Mouse (Mus musculus): Measurements from ENCODE around the gene Tspan3.

Gene Tspan3

GRCm38 (mm10) chr9:56108174-56108573 is 57.1 kb downstream of the Tspan3 start:
- no peak for DNase-seq (ENCODE audit: low spot score)

GRCm38 (mm10) chr9:56107527-56107926 is 57.8 kb downstream of the Tspan3 start:
- DNase-seq (ENCODE audit: low spot score): no peak

GRCm38 (mm10) chr9:56106274-56107072 is 58.8 kb downstream of the Tspan3 start:
- no peak for DNase-seq (ENCODE audit: low spot score)

GRCm38 (mm10) chr9:56104921-56105320 is 60.4 kb downstream of the Tspan3 start:
- no peak for DNase-seq (ENCODE audit: low spot score)

- DNase-seq (ENCODE audit: low spot score): no peak
These were observed 64.3 kb downstream of the Tspan3 start for GRCm38 (mm10) chr9:56101022-56101421.

- no peak for DNase-seq (ENCODE audit: low spot score)
These were observed 65.2 kb downstream of the Tspan3 start for GRCm38 (mm10) chr9:56100041-56100522.

GRCm38 (mm10) chr9:56097584-56098298 is 67.5 kb downstream of the Tspan3 start:
- DNase-seq (ENCODE audit: low spot score): no peak

GRCm38 (mm10) chr9:56092102-56092501 is 73.2 kb downstream of the Tspan3 start:
- no peak for DNase-seq (ENCODE audit: low spot score)

GRCm38 (mm10) chr9:56090546-56091225 is 74.6 kb downstream of the Tspan3 start:
- DNase-seq (ENCODE audit: low spot score): no peak

GRCm38 (mm10) chr9:56089778-56090520 is 75.3 kb downstream of the Tspan3 start, which contains the start of gene Pstpip1:
TSS of gene Pstpip1 (plus strand) at chr9:56089962.
- DNase-seq (ENCODE audit: low spot score): peak; percentile 27

GRCm38 (mm10) chr9:56086524-56086923 is 78.8 kb downstream of the Tspan3 start:
- DNase-seq (ENCODE audit: low spot score): no peak

All from left cerebral cortex, adult 11 months (tissue).